Mouse (Mus musculus) testis, adult 2 months (tissue): Measurements from ENCODE around the gene Ghdc.

Experiments used
- CTCF ChIP-seq: fragments of 200-500 bp; IDR thresholded peaks from 2 replicates; pipeline ENCODE4 v1.5.1; 2012; ENCODE audit warnings: low read depth, mild to moderate bottlenecking, inconsistent platforms, low read length, moderate library complexity; ENCODE audit not compliant: control insufficient read depth, insufficient read depth, insufficient replicate concordance
- POLR2A ChIP-seq: fragments of 200-500 bp; IDR thresholded peaks from 2 replicates; pipeline ENCODE4 v1.6.1; 2012; ENCODE audit warnings: low read depth, mild to moderate bottlenecking, inconsistent platforms, low read length, moderate library complexity; ENCODE audit not compliant: control insufficient read depth

- TF ChIP-seq CTCF (no peak), POLR2A (no peak)
Observed at GRCm38 (mm10) chr11:100738749-100739148, 32.0 kb downstream of the Ghdc start.
